14 mouse cellular contexts compared by ENCODE assay signal in the genomic region with DNA sequence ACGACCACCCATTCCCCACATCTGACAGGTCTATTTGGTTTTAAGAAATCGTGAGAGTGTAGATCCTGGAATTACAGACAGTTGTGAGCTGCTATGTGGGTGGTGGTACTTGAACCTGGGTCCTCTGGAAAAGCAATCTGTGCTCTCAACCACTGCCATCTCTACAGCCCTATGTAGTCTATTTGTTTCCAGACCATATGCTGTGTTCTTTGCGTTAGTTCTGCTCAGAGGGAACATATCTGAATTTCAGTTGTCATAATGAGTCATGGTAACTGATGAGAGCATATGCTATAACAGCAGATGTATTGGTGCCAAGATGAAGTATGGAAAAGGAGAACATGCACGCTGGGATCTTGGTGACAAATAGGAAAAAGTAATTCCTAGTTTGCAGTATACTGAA.
"Had no signal": no experiment of that assay in that cellular context is flagged by ENCODE, and none has a peak within 500 bp of the region (broad histone marks: within the 10 kb centered on the region; RNA-seq: fewer than 3 reads in every experiment).

No protein-coding gene starts in this region.

- H3K4me2 ChIP-seq: kidney, embryonic 15.5 days; liver, embryonic 11.5 days; liver, embryonic 15.5 days; midbrain, embryonic 13.5 days had no signal

- H3K27me3 ChIP-seq: kidney, embryonic 15.5 days; liver, embryonic 15.5 days; midbrain, embryonic 13.5 days had no signal

- H3K9ac ChIP-seq: kidney, embryonic 15.5 days; liver, embryonic 15.5 days; midbrain, embryonic 13.5 days had no signal

- H3K4me1 ChIP-seq: kidney, embryonic 15.5 days; limb, embryonic 10.5 days; liver, embryonic 15.5 days; midbrain, embryonic 13.5 days had no signal

- DNase-seq: kidney, adult 2 months; kidney, postnatal 25 days; lung, adult 2 months; lung, postnatal 36 days; right cerebral cortex, postnatal 25 days; thymus, adult 2 months; thymus, postnatal 25 days had no signal

- H3K36me3 ChIP-seq: limb, embryonic 10.5 days; liver, embryonic 15.5 days; midbrain, embryonic 13.5 days had no signal

- H3K4me3 ChIP-seq: kidney, embryonic 15.5 days; left cerebral cortex, adult 2 months; limb, embryonic 10.5 days; liver, embryonic 15.5 days; midbrain, embryonic 13.5 days had no signal

- ATAC-seq: lung, postnatal 0 days; midbrain, embryonic 13.5 days had no signal

- H3K9me3 ChIP-seq: kidney, embryonic 15.5 days; limb, embryonic 10.5 days; liver, embryonic 15.5 days; midbrain, embryonic 13.5 days had no signal

- H3K27ac ChIP-seq: kidney, embryonic 15.5 days; left cerebral cortex, adult 2 months; limb, embryonic 10.5 days; liver, embryonic 15.5 days; midbrain, embryonic 13.5 days had no signal
